Mouse (Mus musculus): ENCODE data around the gene Ufsp1. TPM values are rescaled to one million over a fixed set of nuclear protein-coding genes. Genes with fewer than 3 reads are reported as not detected.
A peak's percentile ranks its signal among the peaks of the same experiment; 100 is the strongest.

Gene Ufsp1
- polyA plus RNA-seq, 1 experiment from 2014 or later, result 11.4 TPM

DNA sequence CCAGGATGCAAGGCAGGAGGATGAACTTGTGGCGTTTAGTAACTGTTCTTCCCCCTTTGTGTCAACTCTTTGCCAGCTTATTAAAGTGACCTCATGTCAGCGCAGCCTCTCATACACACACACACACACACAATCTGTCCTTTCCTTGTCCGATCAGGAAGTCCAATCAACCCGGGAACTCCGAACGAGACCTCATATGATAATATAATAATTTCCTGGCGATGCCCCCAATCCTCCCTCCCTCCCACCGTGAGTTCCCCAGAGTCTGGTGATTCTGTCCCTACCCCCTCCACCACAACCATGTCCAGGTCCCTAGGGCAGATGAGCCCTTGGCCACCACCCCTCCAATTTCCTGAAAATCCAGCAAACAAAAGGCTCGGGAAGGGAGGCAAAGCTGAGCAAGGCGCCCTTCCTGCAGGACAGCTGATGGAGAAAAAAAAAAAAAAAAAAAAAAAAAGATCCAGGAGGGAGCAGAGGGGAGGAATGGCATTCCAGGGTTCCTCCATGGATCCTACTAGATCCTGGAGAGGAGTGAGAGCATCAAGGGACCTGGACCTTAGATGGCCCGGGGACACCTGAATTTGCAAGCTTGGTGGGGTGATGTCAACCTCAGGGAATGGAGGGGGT, 44.3 kb downstream of the Ufsp1 start:
- Histone ChIP-seq H3K9me3 (replicated peaks; ENCODE audit: low read length) (no peaks in the 10 kb centered on the region), H3K4me1 (replicated peaks; ENCODE audit: insufficient read depth, low read length) (peaks cover 10% of the 10 kb centered on the region), H3K9ac (ENCODE audit: low read depth, low read length) (peak overlapping the region; percentile 59), H3K27ac (peak overlapping the region; percentile 91), H3K4me3 (replicated peaks; ENCODE audit: low read depth, low read length) (peak overlapping the region; percentile 34), H3K4me2 (ENCODE audit: low read length) (peak overlapping the region; percentile 81), H3K36me3 (ENCODE audit: insufficient read depth, low read length) (no peaks in the 10 kb centered on the region), H3K27me3 (ENCODE audit: insufficient read depth, low read length) (no peaks in the 10 kb centered on the region)
- no peak for TF ChIP-seq CTCF (IDR thresholded peaks at IDR 0.05; ENCODE audit: low read depth)
- WGBS, result under 1% methylated on average over 11 of the region's 11 CpGs
- ATAC-seq (replicated peaks; ENCODE audit: low FRiP score, low read depth) (peak; percentile 35), DNase-seq (ENCODE audit: low spot score) (peak; percentile 72)

DNA sequence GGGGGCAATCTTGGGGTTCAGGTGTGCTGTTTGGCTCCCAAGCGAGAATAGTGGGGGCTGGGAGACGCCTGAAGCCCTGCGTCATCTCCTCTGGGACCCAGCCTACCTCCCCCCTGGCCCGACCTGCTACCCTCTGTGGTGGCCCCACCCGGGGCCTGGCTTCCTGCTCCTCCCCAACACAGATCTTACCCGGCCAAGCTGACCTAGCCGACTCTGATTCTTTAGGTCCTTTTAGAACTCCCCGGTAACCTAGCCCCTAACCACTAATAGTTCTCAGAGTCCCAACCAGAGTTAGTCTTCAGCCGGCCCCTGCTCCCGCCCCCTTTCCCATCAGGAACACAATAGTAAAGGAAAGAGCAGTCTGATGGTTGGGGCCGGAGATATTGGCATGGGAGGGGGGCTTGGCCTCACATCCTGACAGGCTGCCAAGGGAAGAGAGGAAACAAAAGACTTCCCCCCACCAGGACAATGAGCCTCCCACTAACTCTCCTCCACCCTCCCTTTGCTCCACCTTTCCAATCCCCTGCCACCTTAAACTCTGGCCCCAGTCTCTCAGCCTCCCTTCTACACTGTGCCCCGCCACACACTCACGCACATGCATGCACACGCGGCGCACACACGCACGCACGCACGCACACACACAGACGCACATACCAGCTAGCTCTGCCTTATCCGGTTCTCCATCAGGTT, 45.0 kb downstream of the Ufsp1 start:
- Histone ChIP-seq H3K4me3 (replicated peaks; ENCODE audit: low read depth, low read length) (peak overlapping the region; percentile 34), H3K4me2 (ENCODE audit: low read length) (peak overlapping the region; percentile 81), H3K27me3 (ENCODE audit: insufficient read depth, low read length) (no peaks in the 10 kb centered on the region), H3K9me3 (replicated peaks; ENCODE audit: low read length) (no peaks in the 10 kb centered on the region), H3K27ac (peak overlapping the region; percentile 91), H3K4me1 (replicated peaks; ENCODE audit: insufficient read depth, low read length) (peaks cover 10% of the 10 kb centered on the region), H3K9ac (ENCODE audit: low read depth, low read length) (peak overlapping the region; percentile 59), H3K36me3 (ENCODE audit: insufficient read depth, low read length) (no peaks in the 10 kb centered on the region)
- ATAC-seq (replicated peaks; ENCODE audit: low FRiP score, low read depth), result peak; percentile 48
- peak; percentile 71 for DNase-seq (ENCODE audit: low spot score)
- WGBS, result 9% methylated on average over 22 of the region's 22 CpGs
- TF ChIP-seq CTCF (IDR thresholded peaks at IDR 0.05; ENCODE audit: low read depth), result no peak

DNA sequence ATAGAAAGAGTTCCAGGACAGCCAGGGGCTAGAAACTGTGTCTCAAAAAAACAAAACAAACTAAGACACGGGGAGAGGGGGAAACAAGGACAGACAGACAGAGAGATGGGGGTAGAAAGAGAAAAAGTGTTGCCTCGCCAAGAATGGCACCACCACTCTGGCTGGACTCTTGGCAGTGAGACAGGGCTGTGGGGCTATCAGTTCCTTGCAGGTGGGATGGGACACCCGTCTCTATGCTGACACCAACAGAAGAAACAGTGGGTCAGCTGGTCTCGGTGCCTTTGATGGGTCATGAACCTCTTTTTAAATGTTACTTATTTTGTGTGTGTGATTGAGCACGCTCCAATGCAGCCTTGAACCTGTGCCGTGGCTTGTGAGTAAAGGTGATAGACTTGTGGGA, 45.8 kb downstream of the Ufsp1 start:
- WGBS, result 66% methylated on average over 6 of the region's 6 CpGs
- Histone ChIP-seq H3K27ac (peak overlapping the region; percentile 91), H3K9me3 (replicated peaks; ENCODE audit: low read length) (no peaks in the 10 kb centered on the region), H3K36me3 (ENCODE audit: insufficient read depth, low read length) (no peaks in the 10 kb centered on the region), H3K4me2 (ENCODE audit: low read length) (no peak overlapping the region), H3K27me3 (ENCODE audit: insufficient read depth, low read length) (no peaks in the 10 kb centered on the region), H3K9ac (ENCODE audit: low read depth, low read length) (no peak overlapping the region), H3K4me1 (replicated peaks; ENCODE audit: insufficient read depth, low read length) (peaks cover 10% of the 10 kb centered on the region), H3K4me3 (replicated peaks; ENCODE audit: low read depth, low read length) (no peak overlapping the region)
- TF ChIP-seq CTCF (IDR thresholded peaks at IDR 0.05; ENCODE audit: low read depth), result no peak
- ATAC-seq (replicated peaks; ENCODE audit: low FRiP score, low read depth), result no peak
- no peak for DNase-seq (ENCODE audit: low spot score)

DNA sequence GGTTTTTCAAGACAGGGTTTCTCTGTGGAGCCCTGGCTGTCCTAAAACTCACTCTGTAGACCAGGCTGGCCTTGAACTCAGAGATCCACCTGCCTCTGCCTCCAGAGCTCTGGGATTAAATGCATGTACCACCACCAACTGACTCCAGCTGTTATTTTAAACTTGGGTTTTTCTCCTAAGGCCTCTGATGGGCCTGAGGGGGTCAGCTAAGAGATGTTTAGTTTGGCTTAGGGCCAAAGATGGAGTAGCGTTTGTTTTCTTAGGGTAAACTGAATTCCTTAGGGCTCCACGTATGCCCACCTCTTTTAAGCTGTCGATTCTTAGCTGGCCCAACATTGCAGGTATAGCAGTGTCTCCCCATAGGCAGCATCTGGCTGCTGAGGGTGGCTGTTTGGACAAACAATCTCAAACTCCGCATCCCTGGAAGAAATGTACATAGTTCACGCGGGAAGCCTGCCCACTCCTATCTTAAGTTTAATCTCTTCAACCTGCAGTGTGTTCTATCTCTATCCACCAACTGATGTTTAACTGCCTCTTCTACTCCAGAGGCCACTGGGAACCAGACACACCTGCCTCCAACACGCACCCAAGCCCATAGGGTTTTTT, 48.1 kb downstream of the Ufsp1 start:
- H3K9ac ChIP-seq (ENCODE audit: low read depth, low read length), result no peak overlapping the region
- H3K4me1 ChIP-seq (replicated peaks; ENCODE audit: insufficient read depth, low read length), result peaks cover 17% of the 10 kb centered on the region
- TF ChIP-seq CTCF (IDR thresholded peaks at IDR 0.05; ENCODE audit: low read depth), result no peak
- H3K4me3 ChIP-seq (replicated peaks; ENCODE audit: low read depth, low read length), result no peak overlapping the region
- H3K9me3 ChIP-seq (replicated peaks; ENCODE audit: low read length), result no peaks in the 10 kb centered on the region
- H3K36me3 ChIP-seq (ENCODE audit: insufficient read depth, low read length), result no peaks in the 10 kb centered on the region
- no peak overlapping the region for H3K4me2 ChIP-seq (ENCODE audit: low read length)
- ATAC-seq (replicated peaks; ENCODE audit: low FRiP score, low read depth) (no peak), DNase-seq (ENCODE audit: low spot score) (no peak)
- WGBS, result 45% methylated on average over 7 of the region's 7 CpGs
- H3K27ac ChIP-seq, result no peak overlapping the region
- H3K27me3 ChIP-seq (ENCODE audit: insufficient read depth, low read length), result no peaks in the 10 kb centered on the region

DNA sequence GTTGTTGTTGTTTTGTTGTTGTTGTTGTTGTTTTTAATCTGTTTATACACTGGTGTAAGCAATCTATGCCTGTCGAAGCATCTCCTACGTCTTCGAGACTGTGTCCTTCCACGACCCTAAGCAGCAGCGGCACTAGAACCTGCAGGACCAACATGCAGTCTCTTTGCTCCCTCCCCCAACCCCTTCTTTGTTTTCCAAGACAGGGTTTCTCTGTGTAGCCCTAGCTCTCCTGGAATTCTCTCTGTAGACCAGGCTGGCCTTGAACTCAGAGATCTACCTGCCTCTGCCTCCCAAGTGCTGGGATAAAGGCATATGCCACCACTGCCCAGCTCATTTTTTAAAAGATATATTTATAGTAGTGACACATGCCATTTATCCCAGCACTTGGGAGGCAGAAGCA, 49.0 kb downstream of the Ufsp1 start:
- H3K27ac ChIP-seq, result no peak overlapping the region

DNA sequence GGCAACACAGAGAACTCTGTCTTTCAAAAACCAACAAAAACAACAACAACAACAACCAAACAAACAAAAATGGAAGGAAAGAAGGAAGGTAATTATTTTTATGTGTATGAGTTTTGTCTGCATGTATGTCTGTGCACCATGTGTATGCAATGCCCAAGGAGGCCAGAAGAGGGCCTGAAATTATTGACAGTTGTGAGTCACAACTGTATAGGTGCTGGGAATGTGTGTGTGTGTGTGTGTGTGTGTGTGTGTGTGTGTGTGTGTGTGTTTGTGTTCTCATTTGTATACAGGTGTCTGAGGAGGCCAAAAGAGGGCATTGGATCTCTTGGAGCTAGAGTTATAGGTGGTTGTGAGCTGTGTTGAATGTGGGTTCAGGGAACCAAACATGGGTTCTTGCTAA, 49.4 kb downstream of the Ufsp1 start:
- H3K9ac ChIP-seq (ENCODE audit: low read depth, low read length), result no peak overlapping the region
- no peak for DNase-seq (ENCODE audit: low spot score)
- peak; percentile 26; the same call in 1 of the 2 replicates for TF ChIP-seq CTCF (IDR thresholded peaks at IDR 0.05; ENCODE audit: low read depth)
- no peak for ATAC-seq (replicated peaks; ENCODE audit: low FRiP score, low read depth)
- no peaks in the 10 kb centered on the region for H3K36me3 ChIP-seq (ENCODE audit: insufficient read depth, low read length)
- no peaks in the 10 kb centered on the region for H3K9me3 ChIP-seq (replicated peaks; ENCODE audit: low read length)
- no peak overlapping the region for H3K4me2 ChIP-seq (ENCODE audit: low read length)
- H3K4me1 ChIP-seq (replicated peaks; ENCODE audit: insufficient read depth, low read length), result peaks cover 24% of the 10 kb centered on the region
- H3K27ac ChIP-seq, result no peak overlapping the region
- H3K27me3 ChIP-seq (ENCODE audit: insufficient read depth, low read length), result no peaks in the 10 kb centered on the region
- no peak overlapping the region for H3K4me3 ChIP-seq (replicated peaks; ENCODE audit: low read depth, low read length)

More for the DNA sequence above, 49.0 kb downstream of the Ufsp1 start:
- H3K4me3 ChIP-seq (replicated peaks; ENCODE audit: low read depth, low read length), result no peak overlapping the region
- H3K9me3 ChIP-seq (replicated peaks; ENCODE audit: low read length), result no peaks in the 10 kb centered on the region
- 97% methylated on average over 5 of the region's 5 CpGs for WGBS
- no peak for ATAC-seq (replicated peaks; ENCODE audit: low FRiP score, low read depth)
- no peak overlapping the region for H3K4me2 ChIP-seq (ENCODE audit: low read length)
- no peak overlapping the region for H3K9ac ChIP-seq (ENCODE audit: low read depth, low read length)
- no peak for TF ChIP-seq CTCF (IDR thresholded peaks at IDR 0.05; ENCODE audit: low read depth)
- H3K36me3 ChIP-seq (ENCODE audit: insufficient read depth, low read length), result no peaks in the 10 kb centered on the region
- DNase-seq (ENCODE audit: low spot score), result no peak
- peaks cover 20% of the 10 kb centered on the region for H3K4me1 ChIP-seq (replicated peaks; ENCODE audit: insufficient read depth, low read length)
- H3K27me3 ChIP-seq (ENCODE audit: insufficient read depth, low read length), result no peaks in the 10 kb centered on the region

Small RNA genes lying within 50 kb of the gene (microRNA-seq; reads per million reads assigned to microRNA genes)
- 0.60 reads per million for gene Mir7036
- gene Mir8116, result not detected

Other genes with a start within 250 kb of the Ufsp1 start
- 160 and 172 TPM in 2 replicates for gene Ap1s1, start 248.5 kb upstream of the Ufsp1 start, polyA plus RNA-seq (2015; fragmentation: Nextera tagmentation; extraction: Ambion mirVana)
- gene Serpine1, start 222.4 kb upstream of the Ufsp1 start, polyA plus RNA-seq (2015; fragmentation: Nextera tagmentation; extraction: Ambion mirVana), result 0.05 and 0.13 TPM in 2 replicates
- gene Trim56, start 178.4 kb upstream of the Ufsp1 start, polyA plus RNA-seq (2015; fragmentation: Nextera tagmentation; extraction: Ambion mirVana), result 7.9 and 9.2 TPM in 2 replicates
- 0.24 TPM in 2 replicates for gene Muc3, start 145.3 kb upstream of the Ufsp1 start, polyA plus RNA-seq (2015; fragmentation: Nextera tagmentation; extraction: Ambion mirVana)
- 0.09 and 0.13 TPM in 2 replicates for gene Muc3a, start 82.2 kb upstream of the Ufsp1 start, polyA plus RNA-seq (2015; fragmentation: Nextera tagmentation; extraction: Ambion mirVana)
- 6.5 and 7.4 TPM in 2 replicates for gene Ache, start 7.1 kb upstream of the Ufsp1 start, polyA plus RNA-seq (2015; fragmentation: Nextera tagmentation; extraction: Ambion mirVana)
- gene Srrt, start 13.0 kb downstream of the Ufsp1 start, polyA plus RNA-seq (2015; fragmentation: Nextera tagmentation; extraction: Ambion mirVana), result 68.0 and 77.7 TPM in 2 replicates
- gene Trip6, start 19.8 kb downstream of the Ufsp1 start, polyA plus RNA-seq (2015; fragmentation: Nextera tagmentation; extraction: Ambion mirVana), result 74.8 and 75.6 TPM in 2 replicates
- gene Slc12a9, start 39.0 kb downstream of the Ufsp1 start, polyA plus RNA-seq (2015; fragmentation: Nextera tagmentation; extraction: Ambion mirVana), result 11.8 and 12.0 TPM in 2 replicates
- 38.1 and 40.5 TPM in 2 replicates for gene Ephb4, start 55.5 kb downstream of the Ufsp1 start, polyA plus RNA-seq (2015; fragmentation: Nextera tagmentation; extraction: Ambion mirVana)
- gene Zan, start 182.4 kb downstream of the Ufsp1 start, polyA plus RNA-seq (2015; fragmentation: Nextera tagmentation; extraction: Ambion mirVana), result 0.16 and 0.23 TPM in 2 replicates
- gene Pop7, start 207.9 kb downstream of the Ufsp1 start, polyA plus RNA-seq (2015; fragmentation: Nextera tagmentation; extraction: Ambion mirVana), result 55.1 and 55.6 TPM in 2 replicates
- 9.3 and 10.3 TPM in 2 replicates for gene Gigyf1, start 223.9 kb downstream of the Ufsp1 start, polyA plus RNA-seq (2015; fragmentation: Nextera tagmentation; extraction: Ambion mirVana)
- gene Epo, start 238.6 kb downstream of the Ufsp1 start, polyA plus RNA-seq (2015; fragmentation: Nextera tagmentation; extraction: Ambion mirVana), result 0.20 TPM in 1 of 2 replicates, not detected in the other
- gene Gnb2, start 238.9 kb downstream of the Ufsp1 start, polyA plus RNA-seq (2015; fragmentation: Nextera tagmentation; extraction: Ambion mirVana), result 463 and 480 TPM in 2 replicates

All from kidney, postnatal 0 days (tissue).